Mouse (Mus musculus) mesoderm, embryonic 11.5 days (tissue): ENCODE measurements around the gene Cep112.

Source experiments
- DNase-seq: peaks from one replicate; pipeline ENCODE4 v3.0.0-alpha.2; 2012; ENCODE audit warnings: low read depth, low spot score

Gene Cep112

DNA sequence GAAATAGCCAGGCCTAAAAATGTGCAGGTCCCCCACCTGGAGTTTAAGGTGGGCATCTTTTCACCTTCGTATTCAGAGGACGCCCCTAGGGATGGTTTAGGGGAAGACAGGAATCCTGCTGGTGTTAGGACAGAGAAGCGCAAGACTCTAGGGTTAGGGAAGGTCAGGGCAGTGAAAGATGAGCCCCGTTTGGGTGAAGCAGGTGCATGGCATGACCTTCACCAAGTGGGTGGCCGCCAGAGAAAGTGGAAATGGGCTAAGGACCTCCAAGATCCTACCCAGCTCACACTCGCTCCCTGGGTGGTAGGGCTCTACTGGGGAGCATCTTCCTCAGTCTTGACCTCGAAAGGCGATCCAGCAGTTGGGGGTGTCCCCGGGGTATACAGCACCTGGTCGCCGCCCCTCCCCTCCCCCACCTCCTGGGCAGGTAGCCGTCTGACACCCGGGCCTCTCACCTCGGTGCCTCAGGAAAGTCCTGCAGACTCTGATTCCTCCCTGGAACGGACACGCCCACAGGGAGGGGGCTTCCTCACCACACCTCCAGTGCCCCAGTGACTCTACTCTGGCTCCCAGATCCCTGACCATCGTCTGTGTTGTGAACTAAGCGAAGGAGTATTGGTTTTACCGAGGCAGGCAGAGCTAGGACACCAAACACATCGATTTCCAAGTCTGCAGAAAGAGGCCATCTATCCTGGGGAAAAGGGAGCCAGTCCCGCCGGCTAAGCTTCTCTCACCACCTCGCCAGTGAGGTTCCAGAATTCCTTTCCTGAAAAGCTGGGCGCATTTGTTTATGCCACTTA is 484.6 kb downstream of the Cep112 start:
- no peak for DNase-seq
